Mouse (Mus musculus) splenic B cell, adult 2 months (primary cell): ENCODE measurements around the gene Hist1h2bf.
"Not testable (repeated sequence)": the region's sequence is repeated elsewhere in the genome, so short reads cannot be mapped to it uniquely, and the experiment has no call there.

Experiments used
- DNase-seq: peaks from one replicate; pipeline ENCODE4 v3.0.0-alpha.2; 2011; ENCODE audit warnings: low read depth, low spot score
- H3K27me3 ChIP-seq: 2 replicates; pipeline ENCODE4 v1.6.1; 2012; ENCODE audit warnings: mild to moderate bottlenecking, low read length, moderate library complexity, mixed read lengths; ENCODE audit not compliant: control insufficient read depth, poor library complexity, insufficient read depth, severe bottlenecking
- H3K36me3 ChIP-seq: 2 replicates; pipeline ENCODE4 v1.6.1; 2012; ENCODE audit warnings: mild to moderate bottlenecking, low read length, moderate library complexity, mixed read lengths; ENCODE audit not compliant: control insufficient read depth, poor library complexity, insufficient read depth, severe bottlenecking

Hist1h2bf gene

DNA sequence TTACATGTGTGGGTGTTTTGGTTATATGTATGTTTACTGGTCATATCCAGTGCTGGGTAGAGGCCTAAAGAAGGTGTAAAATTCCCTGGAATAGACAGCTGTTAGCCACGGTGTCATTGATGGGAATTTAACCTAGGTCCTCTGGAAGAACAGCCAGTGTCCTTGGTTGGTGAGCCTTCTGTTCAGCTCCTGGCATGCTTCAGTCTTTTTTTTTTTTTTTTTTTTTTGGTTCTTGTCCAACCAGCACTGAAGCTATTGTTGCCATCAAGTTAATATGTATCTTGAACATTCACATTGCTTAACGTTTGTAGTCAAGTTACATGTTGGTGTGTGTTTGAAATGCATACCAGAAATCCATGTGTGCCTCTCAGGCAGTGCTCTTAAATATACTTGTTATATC is 9.5 kb downstream of the Hist1h2bf start:
- Histone ChIP-seq H3K27me3 (no peaks in the 10 kb centered on the region), H3K36me3 (no peaks in the 10 kb centered on the region)
- no peak for DNase-seq

DNA sequence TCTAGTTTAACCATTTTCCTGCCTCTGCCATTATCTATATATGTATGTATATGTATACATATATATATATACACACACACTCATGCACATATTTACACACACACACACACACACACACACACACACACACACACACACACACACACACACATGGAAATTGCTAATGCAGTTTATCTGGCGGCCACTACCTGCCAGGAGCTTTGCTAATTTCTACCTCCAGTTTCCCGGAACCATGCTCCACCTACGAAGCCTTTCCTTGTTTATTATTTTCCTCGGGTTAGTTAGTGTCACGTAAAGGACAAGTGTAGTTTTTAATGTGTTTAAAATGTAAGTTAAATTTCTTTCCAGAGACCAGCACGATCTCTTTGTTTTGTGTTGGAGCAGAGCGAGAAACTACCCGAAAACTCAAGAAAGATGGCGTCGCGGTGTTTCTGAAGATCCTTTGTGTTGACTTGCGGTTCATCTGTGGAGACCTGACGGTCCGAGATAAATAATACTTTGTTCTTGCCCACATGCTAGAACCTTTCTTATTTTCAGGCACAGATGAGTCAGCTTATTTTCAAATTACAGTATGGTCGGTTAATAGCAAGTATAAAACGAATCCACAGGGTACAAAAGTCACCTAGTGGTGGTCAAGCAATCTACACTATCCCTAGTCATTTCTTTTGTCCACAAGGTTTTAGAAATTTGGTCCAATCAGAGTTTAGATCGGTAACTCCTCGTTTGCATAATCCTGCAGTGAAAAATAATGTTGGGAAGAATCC is 11.1 kb downstream of the Hist1h2bf start:
- H3K36me3 ChIP-seq: no peaks in the 10 kb centered on the region
- DNase-seq: peak; percentile 64
- no peaks in the 10 kb centered on the region for H3K27me3 ChIP-seq

DNA sequence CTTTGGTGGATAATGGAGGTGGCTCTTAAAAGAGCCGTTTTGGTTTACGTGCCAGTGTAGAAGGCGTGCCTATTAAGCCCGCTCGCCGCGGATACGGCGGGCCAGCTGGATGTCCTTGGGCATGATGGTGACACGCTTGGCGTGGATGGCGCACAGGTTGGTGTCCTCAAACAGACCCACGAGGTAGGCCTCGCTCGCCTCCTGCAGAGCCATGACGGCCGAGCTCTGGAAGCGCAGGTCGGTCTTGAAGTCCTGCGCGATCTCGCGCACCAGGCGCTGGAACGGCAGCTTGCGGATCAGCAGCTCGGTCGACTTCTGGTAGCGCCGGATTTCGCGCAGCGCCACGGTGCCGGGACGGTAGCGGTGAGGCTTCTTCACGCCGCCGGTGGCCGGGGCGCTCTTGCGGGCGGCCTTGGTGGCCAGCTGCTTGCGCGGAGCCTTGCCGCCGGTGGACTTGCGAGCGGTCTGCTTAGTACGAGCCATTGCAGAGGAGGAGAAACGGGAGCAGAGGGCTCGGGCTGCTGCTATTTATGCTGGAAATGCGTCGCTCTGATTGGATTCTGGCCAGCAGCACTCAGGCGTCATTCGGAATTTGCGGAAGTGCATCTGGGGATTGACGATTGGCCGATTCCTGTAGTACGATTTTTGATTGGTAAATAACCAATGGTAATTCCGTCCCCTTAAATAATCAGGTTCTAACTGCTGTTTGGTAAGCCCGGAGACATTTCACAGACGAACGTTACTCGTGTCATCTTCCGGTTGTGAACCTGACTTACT is 11.9 kb downstream of the Hist1h2bf start, which contains the start of gene Hist1h3e:
Gene Hist1h3e (minus strand): TSS at position 487 of the 777 bp plus-strand sequence.
- not testable (repeated sequence) for H3K27me3 ChIP-seq, H3K36me3 ChIP-seq
- peak; percentile 99 for DNase-seq

DNA sequence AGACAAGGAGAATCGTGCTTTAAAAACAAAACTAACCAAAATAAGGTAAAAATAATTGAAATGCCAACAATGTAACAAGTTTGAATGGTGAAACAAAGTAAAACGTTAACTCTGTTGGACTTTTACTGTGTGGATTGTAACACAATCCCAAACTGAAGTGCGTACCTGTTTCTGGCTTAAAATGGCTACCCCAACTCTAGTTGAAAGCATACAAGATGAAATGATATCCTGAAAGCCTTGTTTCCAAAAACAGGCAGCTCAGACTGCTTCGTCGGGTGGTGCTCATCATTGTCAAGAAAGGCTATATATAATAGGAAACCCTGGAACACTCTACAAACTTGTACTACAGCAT is 12.5 kb downstream of the Hist1h2bf start:
- not testable (repeated sequence) for DNase-seq, H3K27me3 ChIP-seq

DNA sequence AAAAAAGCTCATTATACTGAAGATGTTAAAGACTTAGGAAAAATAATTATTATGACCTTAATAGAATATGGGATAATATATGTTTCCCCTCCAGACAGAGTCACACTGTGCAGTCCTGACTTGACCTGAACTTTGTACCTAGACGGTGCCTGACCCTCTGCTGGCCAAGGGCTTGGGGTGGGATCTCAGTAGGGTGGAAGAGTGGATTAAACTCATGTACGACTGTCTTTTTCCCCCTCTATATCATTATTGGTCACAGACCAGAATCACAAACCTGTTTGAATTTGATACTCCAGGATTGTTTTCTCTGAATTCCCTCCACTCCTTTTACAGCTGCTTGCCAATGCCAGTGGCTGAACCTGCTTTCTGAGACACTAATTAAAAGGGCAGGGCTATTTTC is 13.3 kb downstream of the Hist1h2bf start:
- H3K36me3 ChIP-seq, H3K27me3 ChIP-seq, DNase-seq: not testable (repeated sequence)

More for the DNA sequence above, 12.5 kb downstream of the Hist1h2bf start:
- not testable (repeated sequence) for H3K36me3 ChIP-seq

DNA sequence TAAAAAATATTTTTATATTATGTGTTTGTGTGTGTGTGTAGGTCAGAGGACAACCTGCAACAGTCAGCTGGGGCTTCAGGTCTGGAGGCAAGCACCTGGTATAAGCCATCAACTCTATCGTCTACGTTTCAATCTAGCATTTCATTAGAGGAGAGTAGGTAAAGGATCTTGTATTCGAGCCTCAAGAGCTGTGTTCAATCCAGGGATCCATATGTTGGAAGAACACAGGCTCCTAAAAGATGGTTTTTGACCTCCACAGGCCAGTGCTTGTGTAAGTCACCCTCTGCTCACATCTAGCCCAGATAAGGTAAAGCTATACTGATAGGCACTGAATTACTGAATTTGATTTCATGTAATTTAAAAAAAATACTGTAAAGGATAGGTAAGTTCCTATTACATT is 17.1 kb downstream of the Hist1h2bf start:
- no peaks in the 10 kb centered on the region for H3K27me3 ChIP-seq
- DNase-seq: no peak

DNA sequence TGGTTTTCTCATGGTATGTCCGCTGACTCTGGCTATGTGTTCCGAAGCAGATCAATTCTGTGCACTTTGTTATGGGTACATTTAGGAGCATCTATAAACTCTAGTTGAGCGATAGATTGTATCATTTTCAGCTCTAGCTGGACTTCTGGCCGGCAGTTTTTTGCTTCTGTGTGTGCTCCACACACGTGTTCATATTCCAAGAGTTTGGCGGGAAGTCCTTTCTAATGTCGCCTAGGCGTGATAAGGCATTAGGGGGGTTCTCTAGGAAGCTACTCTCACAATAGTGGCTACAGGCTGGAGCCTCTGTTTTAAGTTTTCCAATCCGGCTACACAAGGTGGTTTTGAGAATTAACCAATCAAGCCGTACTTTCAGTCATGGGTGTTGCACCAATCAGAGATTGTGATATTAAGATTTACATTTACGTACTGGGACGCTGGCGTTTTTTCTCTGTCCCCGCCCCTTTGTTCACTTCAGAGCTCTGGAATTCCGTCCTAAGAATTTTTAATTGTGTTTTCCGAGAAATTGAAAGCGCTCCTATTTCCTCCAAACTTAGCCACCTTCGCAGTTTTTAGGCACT is 18.1 kb downstream of the Hist1h2bf start:
- DNase-seq: peak; percentile 88
- Histone ChIP-seq H3K36me3 (no peaks in the 10 kb centered on the region), H3K27me3 (no peaks in the 10 kb centered on the region)

More for the DNA sequence above, 17.1 kb downstream of the Hist1h2bf start:
- no peaks in the 10 kb centered on the region for H3K36me3 ChIP-seq

DNA sequence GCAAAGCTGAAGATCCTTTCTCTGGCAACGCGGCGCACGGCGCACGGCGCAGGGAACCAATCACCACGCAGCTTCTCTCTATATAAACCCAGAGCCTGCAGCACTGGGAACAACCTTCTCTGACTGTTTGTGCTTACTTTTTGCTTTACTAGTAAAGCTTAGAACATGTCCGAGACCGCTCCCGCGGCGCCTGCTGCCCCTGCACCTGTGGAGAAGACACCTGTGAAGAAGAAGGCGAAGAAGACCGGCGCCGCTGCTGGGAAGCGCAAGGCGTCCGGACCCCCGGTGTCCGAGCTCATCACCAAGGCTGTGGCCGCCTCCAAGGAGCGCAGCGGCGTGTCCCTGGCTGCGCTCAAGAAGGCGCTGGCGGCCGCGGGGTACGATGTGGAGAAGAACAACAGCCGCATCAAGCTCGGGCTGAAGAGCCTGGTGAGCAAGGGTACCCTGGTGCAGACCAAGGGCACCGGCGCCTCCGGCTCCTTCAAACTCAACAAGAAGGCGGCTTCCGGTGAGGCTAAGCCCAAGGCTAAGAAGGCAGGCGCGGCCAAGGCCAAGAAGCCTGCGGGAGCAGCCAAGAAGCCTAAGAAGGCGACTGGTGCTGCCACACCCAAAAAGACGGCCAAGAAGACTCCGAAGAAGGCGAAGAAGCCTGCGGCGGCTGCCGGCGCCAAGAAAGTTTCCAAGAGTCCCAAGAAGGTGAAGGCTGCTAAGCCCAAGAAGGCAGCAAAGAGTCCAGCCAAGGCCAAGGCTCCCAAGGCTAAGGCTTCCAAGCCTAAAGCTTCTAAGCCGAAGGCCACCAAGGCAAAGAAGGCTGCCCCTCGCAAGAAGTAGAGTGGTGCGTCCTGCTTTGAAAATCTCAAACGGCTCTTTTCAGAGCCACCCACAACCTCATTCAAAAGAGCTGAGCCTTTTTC is 18.8 kb downstream of the Hist1h2bf start:
- no peaks in the 10 kb centered on the region for H3K27me3 ChIP-seq
- H3K36me3 ChIP-seq: no peaks in the 10 kb centered on the region
- DNase-seq: peak; percentile 85

DNA sequence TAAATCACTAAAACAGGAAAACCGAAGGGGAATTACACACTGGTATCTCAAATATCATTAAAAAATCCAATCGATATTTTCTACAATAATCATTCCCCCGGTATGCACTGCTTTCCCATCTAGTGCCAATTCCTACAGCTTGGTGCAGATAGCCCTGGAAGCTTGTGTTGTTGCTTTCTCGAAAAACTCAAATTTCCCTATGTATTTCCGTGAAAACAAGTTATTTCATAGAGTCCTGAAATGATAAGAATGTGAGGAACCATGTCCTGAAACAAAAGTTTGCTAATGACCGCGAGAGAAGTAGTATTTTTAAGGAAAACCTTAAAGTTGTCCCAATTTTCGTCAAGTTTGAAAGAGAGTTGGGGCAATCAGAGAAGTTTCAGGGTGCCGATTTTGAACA is 19.6 kb downstream of the Hist1h2bf start:
- DNase-seq: no peak
- Histone ChIP-seq H3K36me3 (no peaks in the 10 kb centered on the region), H3K27me3 (no peaks in the 10 kb centered on the region)

DNA sequence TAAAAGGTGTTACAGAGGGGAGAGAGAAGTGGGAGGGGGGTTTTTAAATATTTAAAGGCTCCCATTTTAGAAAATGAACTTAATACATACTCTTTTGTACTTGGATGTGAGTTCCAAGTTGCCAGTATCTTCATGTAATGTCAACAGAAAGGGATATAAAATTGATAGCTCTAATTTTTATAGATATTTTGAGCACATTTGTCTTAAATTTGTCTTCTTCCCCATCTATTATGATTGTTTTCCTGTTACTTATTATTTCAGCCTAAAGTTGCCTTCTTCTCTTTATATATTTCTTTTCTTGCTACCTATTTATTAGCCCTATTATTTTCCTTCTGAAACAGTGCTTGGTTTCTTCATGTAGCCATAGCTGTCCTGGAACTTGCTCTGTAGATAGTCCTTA is 21.0 kb downstream of the Hist1h2bf start, which contains the start of gene Hist1h1d:
Gene Hist1h1d (plus strand): TSS at position 301 of the 400 bp plus-strand sequence.
- Histone ChIP-seq H3K27me3 (no peaks in the 10 kb centered on the region), H3K36me3 (no peaks in the 10 kb centered on the region)
- no peak for DNase-seq

DNA sequence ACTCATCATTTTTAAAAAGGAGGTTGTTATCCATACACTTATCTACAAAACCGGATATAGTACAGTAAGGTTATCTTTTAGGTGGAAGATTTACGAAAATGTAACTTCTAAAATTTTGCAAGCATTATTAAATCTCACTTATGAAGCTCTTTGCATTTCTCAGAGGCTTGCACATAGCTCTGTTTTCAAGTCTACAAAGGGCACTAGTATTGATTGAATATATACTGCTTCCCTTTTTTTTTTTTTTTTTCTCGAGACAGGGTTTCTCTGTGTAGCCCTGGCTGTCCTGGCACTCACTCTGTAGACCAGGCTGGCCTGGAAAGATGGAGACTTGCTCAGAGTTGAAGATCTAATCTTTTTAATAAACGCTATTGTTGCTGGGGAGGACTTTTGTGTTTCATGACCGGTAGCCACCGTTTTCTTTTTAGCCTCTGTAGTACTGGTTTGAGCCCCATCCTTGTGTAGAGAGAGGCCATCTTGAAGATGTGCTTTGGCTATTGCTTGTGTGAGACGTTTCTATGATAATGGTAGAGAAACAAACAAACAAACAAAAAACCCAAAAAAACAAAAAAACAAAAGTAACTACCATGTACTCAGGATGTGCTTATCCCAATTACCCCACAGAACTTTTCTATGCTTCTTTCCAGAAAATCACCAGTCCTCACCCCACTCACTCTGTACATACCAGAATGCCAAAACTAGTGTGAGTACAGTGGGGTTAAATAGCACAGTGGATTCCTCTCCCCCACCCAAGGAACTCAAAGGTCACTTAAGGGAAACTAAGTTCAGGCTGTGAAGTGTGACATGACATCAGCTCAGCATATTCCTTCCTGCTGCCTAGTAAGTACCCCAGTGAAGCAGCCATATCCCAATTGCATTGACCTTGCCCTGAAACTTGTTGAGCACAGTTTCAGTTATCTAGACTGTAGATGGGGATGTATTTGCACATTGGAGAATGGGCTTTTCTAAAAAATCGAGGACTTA is 21.8 kb downstream of the Hist1h2bf start:
- Histone ChIP-seq H3K27me3 (no peaks in the 10 kb centered on the region), H3K36me3 (no peaks in the 10 kb centered on the region)
- DNase-seq: no peak

DNA sequence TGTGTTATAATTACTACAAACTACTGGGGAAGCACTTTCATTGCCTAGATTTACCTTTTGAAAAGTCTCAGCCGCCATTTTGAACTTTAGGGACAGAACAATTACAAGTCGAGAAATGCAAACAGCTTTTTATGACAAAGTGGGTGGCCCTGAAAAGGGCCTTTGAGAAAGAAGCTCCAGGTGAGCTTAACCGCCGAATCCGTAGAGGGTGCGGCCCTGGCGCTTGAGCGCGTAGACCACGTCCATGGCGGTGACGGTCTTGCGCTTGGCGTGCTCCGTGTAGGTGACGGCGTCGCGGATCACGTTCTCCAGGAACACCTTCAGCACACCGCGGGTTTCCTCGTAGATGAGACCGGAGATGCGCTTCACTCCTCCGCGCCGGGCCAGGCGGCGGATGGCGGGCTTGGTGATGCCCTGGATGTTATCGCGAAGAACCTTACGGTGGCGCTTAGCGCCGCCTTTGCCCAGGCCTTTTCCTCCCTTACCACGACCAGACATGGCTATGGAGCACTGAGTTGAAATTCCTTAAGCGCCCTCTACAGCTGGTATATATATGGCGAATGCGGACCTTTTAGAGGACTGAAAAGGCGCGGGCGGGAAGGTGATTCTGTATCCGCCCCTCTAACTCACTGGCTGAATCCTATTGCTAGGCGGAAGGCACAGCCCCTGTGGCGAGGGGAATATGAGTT is 22.7 kb downstream of the Hist1h2bf start, which contains the start of gene Hist1h4f:
Gene Hist1h4f (minus strand): TSS at position 503 of the 689 bp plus-strand sequence.
- DNase-seq: peak; percentile 85
- H3K36me3 ChIP-seq, H3K27me3 ChIP-seq: not testable (repeated sequence)

DNA sequence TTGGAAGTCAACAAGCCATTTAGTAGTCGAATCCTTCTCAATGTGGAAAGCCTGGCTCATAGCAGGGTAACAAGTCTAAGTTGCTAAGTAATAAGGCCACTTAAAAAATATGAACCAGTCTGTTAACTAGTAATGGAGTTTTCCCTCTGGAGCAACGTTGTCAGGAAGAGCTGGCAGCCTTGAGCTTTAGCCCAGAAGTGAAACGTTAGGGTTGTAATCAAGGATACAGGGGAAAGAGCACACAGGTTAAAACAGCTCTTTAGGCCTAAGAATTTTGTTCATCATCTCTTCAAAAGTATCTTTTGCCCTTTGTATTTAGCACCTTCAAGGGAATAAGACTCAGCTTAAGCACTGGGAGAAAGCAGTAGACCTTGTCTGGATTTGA is 23.2 kb downstream of the Hist1h2bf start:
- no peak for DNase-seq
- Histone ChIP-seq H3K27me3 (no peaks in the 10 kb centered on the region), H3K36me3 (0 out of 2 replicates have a peak, but pooled peaks cover 2% of the 10 kb centered on the region)
